Mouse (Mus musculus) erythroblast, embryonic 14.5 days (primary cell): ENCODE results near the gene Pgf. TPM values are rescaled to one million over a fixed set of nuclear protein-coding genes. Genes with fewer than 3 reads are reported as not detected.

Experiments used
- H3K27me3 ChIP-seq: 2 replicates; pipeline ENCODE4 v1.6.1; 2012; ENCODE audit warnings: inconsistent platforms; ENCODE audit not compliant: control insufficient read depth
- H3K36me3 ChIP-seq: 2 replicates; pipeline ENCODE4 v1.6.1; 2012; ENCODE audit warnings: mild to moderate bottlenecking, inconsistent platforms; ENCODE audit not compliant: control insufficient read depth
- H3K4me1 ChIP-seq: 2 replicates; pipeline ENCODE4 v1.6.1; 2012; ENCODE audit warnings: inconsistent platforms; ENCODE audit not compliant: control insufficient read depth
- H3K4me3 ChIP-seq: replicated peaks from 2 replicates; pipeline ENCODE3; 2012; ENCODE audit warnings: moderate library complexity, mild to moderate bottlenecking, inconsistent platforms
- H3K9me3 ChIP-seq: 2 replicates; pipeline ENCODE4 v1.6.1; 2012; ENCODE audit warnings: low read length, inconsistent platforms, mixed read lengths; ENCODE audit not compliant: control insufficient read depth
- GATA1 ChIP-seq: IDR thresholded peaks from 2 replicates; pipeline ENCODE4 v1.6.1; 2012; ENCODE audit warnings: low read length, inconsistent platforms, mixed read lengths
- TAL1 ChIP-seq: IDR thresholded peaks from 3 replicates; pipeline ENCODE4 v1.6.1; 2012; ENCODE audit warnings: low read length, inconsistent platforms, mixed read lengths
- polyA plus RNA-seq: library from polyadenylated mRNA; stranded (reverse); fragments of >175 nt; gene quantifications from 2 replicates; pipeline ENCODE4 v1.2.3, GENCODE M21; 2012

The Pgf gene
- polyA plus RNA-seq, 1 experiment, result not detected

DNA sequence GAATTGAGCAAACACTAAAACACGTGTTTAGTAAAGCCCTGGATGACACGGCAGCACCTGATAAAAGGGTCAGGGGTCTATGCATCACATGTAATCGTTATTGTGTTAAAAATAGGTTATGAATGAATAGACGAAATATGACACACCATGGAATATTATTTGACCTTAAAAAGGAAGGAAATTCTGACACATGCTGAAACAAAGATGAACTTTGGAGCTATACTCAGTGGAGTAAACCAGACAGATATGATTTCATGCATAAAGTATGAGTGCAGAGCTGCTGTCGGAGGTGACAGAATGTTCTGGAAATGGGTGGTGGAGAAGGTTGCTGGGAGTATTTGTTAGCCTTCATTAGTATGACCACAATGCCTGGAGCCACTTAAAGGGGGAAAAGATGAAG is 26.1 kb upstream of the Pgf start:
- TF ChIP-seq GATA1, result no peak
- TF ChIP-seq TAL1, result no peak
- Histone ChIP-seq H3K36me3 (no peaks in the 10 kb centered on the region), H3K4me1 (0 out of 2 replicates have a peak, but pooled peaks cover 1% of the 10 kb centered on the region), H3K9me3 (no peaks in the 10 kb centered on the region), H3K27me3 (peaks cover 5% of the 10 kb centered on the region), H3K4me3 (no peak overlapping the region)

DNA sequence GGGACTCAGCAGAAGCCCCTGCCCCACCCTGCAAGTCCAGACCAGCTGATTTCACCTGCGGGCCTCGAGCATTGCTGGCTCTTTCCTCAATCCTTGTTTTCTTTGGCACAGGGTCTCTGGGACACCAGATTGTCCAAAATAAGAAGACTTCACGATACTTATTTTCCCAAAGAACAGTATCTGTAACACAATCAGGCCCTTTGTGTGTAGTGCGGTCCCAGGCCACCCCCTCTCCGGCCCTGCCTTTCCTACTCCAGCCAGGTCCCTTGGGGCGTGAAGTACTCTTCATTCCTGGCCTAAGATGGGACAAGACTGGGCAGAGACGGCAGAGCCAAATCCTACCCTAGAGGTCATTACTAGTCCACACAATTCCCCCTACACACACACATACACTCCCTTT is 24.6 kb upstream of the Pgf start:
- Histone ChIP-seq H3K4me3 (no peak overlapping the region), H3K9me3 (no peaks in the 10 kb centered on the region), H3K27me3 (no peaks in the 10 kb centered on the region; the same call in 1 of the 2 replicates), H3K36me3 (no peaks in the 10 kb centered on the region), H3K4me1 (0 out of 2 replicates have a peak, but pooled peaks cover 1% of the 10 kb centered on the region)
- TF ChIP-seq GATA1, result no peak

- Histone ChIP-seq H3K36me3 (no peaks in the 10 kb centered on the region), H3K9me3 (no peaks in the 10 kb centered on the region), H3K27me3 (no peaks in the 10 kb centered on the region; the same call in 1 of the 2 replicates), H3K4me3 (no peak overlapping the region), H3K4me1 (0 out of 2 replicates have a peak, but pooled peaks cover 1% of the 10 kb centered on the region)
- TF ChIP-seq GATA1 (no peak), TAL1 (no peak)
These were observed 24.2 kb upstream of the Pgf start for GRCm38 (mm10) chr12:85201830-85202147.

DNA sequence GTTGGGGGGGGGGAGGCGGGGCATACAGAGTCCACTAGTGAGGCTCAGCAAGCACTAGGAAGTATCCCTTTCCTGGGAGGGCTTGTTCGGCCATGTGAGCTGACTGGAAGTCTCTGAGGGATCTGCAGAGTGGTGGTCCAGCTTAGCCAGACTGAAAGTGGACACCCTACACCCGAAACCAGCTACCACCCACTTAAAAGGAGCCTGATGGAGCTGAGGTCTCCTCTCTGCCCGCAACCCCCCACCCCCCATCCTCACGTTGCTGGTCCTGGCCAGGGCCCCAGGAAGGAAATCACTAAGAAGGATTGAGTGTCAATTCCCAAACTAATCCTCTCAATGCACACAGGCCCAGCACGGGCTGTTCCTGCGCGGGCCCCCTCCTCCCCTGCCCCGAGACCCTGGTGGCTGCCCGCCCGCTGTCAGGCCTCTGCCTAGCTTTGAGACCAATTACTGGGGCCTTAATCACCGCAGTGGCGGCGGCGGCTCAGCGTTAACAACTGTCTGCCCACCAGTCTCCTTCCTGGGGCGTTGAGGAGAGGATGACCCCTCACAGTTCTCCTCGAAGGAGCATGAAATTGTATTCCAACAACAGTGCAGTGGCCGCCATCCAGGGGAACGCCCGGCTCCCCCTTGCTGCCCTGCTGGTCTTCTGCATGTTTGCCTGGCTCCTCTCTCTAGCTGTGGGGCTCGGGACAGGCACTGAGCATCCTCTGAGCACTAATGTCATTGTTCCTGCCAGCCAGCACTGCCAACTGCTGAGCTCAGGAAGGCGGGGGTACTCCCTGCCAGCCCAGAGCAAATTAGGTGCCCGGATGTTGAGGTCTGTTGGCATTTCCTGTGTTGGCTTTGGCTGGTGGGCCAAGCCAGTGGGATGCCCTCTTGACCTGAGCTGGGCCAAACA is 23.6 kb upstream of the Pgf start:
- Histone ChIP-seq H3K4me3 (no peak overlapping the region), H3K9me3 (no peaks in the 10 kb centered on the region), H3K36me3 (no peaks in the 10 kb centered on the region), H3K27me3 (no peaks in the 10 kb centered on the region; the same call in 1 of the 2 replicates), H3K4me1 (no peaks in the 10 kb centered on the region)
- no peak for TF ChIP-seq GATA1
- no peak for TF ChIP-seq TAL1

- no peak for TF ChIP-seq TAL1
- no peak for TF ChIP-seq GATA1
- no peaks in the 10 kb centered on the region for H3K36me3 ChIP-seq
- no peaks in the 10 kb centered on the region for H3K4me1 ChIP-seq
- no peaks in the 10 kb centered on the region for H3K9me3 ChIP-seq
- H3K27me3 ChIP-seq, result no peaks in the 10 kb centered on the region; the same call in 1 of the 2 replicates
- H3K4me3 ChIP-seq, result no peak overlapping the region
These were observed 22.4 kb upstream of the Pgf start for GRCm38 (mm10) chr12:85199954-85200353.

- Histone ChIP-seq H3K27me3 (no peaks in the 10 kb centered on the region; the same call in 1 of the 2 replicates), H3K36me3 (no peaks in the 10 kb centered on the region), H3K4me1 (no peaks in the 10 kb centered on the region), H3K4me3 (no peak overlapping the region), H3K9me3 (no peaks in the 10 kb centered on the region)
- TF ChIP-seq GATA1 (no peak), TAL1 (no peak)
These were observed 20.3 kb upstream of the Pgf start for GRCm38 (mm10) chr12:85197936-85198335.

DNA sequence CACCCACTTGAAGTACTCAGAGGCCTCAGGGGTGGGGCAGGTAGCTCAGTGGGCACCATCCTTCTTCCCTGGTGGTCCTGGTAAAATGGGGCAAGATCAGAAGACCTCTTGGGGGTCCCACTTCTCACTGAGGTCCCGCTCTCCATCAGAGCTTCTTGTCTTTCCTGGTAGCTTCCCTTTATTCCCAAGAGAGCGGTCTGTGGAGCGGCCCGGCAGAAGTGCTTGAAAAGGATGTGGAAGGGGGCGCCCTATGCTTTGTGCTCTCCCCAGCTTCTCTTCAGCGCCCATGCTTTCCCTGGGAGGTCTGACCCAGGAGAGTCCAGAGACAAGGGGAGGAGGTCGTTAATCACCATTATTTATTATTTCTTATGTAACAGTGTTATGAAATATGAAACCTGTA is 19.8 kb upstream of the Pgf start:
- Histone ChIP-seq H3K4me1 (no peaks in the 10 kb centered on the region), H3K36me3 (no peaks in the 10 kb centered on the region), H3K27me3 (no peaks in the 10 kb centered on the region; the same call in 1 of the 2 replicates), H3K4me3 (no peak overlapping the region), H3K9me3 (no peaks in the 10 kb centered on the region)
- TF ChIP-seq GATA1, result no peak
- TF ChIP-seq TAL1, result no peak

- Histone ChIP-seq H3K9me3 (no peaks in the 10 kb centered on the region), H3K4me1 (no peaks in the 10 kb centered on the region), H3K36me3 (no peaks in the 10 kb centered on the region), H3K27me3 (no peaks in the 10 kb centered on the region; the same call in 1 of the 2 replicates), H3K4me3 (no peak overlapping the region)
- no peak for TF ChIP-seq TAL1
- TF ChIP-seq GATA1, result no peak
These were observed 18.6 kb upstream of the Pgf start for GRCm38 (mm10) chr12:85196191-85196590.

GRCm38 (mm10) chr12:85195086-85195485 is 17.5 kb upstream of the Pgf start:
- no peaks in the 10 kb centered on the region for H3K4me1 ChIP-seq
- no peaks in the 10 kb centered on the region; the same call in 1 of the 2 replicates for H3K27me3 ChIP-seq
- TF ChIP-seq TAL1, result no peak
- TF ChIP-seq GATA1, result no peak
- H3K9me3 ChIP-seq, result no peaks in the 10 kb centered on the region
- no peaks in the 10 kb centered on the region for H3K36me3 ChIP-seq
- no peak overlapping the region for H3K4me3 ChIP-seq
